Mouse (Mus musculus) gonadal fat pad, adult 2 months (tissue): ENCODE results near the gene Map4k2. TPM values are rescaled to one million over a fixed set of nuclear protein-coding genes. Genes with fewer than 3 reads are reported as not detected.

Experiments
- DNase-seq: peaks from one replicate; pipeline ENCODE4 v3.0.0-alpha.2; 2012; ENCODE audit warnings: low read depth
- polyA plus RNA-seq: library from polyadenylated mRNA; depleted of rRNA; stranded (reverse); fragments of >200 nt; gene quantifications from 2 replicates; pipeline ENCODE4 v1.2.3, GENCODE M21; 2012

Map4k2 gene
- polyA plus RNA-seq, 1 experiment: 83.4 TPM

GRCm38 (mm10) chr19:6377327-6378040 lies 36.5 kb downstream of the Map4k2 start:
- no peak for DNase-seq

DNA sequence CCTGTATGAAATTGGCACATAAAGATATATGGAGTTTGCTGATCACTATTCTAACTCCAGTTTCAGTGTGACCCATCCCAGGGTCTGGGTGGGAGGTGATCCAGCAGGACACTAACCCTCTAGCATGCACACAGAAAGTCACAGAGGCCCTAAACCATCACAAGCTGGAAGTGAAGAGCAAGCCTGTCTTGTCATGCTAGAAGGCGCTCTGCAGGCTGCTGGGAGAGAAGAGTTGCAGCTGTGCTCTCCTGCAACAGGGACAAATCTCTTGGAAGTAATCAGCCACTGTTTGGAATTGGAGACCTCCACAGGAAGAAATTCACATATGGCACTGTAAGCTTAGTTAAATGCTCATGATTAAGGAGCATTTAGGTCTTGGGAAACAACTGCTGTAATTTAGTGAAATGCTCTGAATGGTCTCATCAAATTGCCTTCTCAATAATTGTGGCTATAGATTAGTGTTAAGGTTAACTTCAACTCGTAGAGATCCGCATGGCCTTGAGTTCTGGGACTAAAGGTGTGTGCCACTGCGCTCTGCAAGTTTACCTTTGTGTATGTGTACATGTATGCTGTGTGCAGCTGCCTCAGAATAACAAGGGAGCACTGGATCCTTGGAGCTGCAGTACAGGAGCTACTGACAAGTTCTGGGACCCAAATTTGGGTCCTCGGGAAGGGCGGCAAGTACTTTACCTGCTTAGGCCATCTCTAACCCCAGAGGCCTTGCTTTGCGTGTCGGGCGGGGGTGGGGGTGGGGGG lies 39.7 kb downstream of the Map4k2 start:
- no peak for DNase-seq

DNA sequence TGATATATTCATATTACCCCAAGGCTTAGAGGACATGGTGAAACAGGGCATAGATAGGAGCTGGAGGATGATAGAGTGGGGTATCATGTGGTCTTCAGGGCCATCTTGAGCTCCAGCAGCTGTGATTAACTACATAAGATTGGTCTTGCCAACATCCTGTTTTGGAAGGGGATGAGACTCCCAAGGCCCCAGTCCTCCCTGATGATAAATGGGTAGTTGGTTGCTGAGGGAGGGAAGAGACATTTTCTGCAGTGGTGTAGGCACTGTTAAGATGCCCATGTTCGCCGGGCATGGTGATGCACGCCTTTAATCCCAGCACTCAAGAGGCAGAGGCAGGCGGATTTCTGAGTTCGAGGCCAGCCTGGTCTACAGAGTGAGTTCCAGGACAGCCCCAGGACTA lies 40.3 kb downstream of the Map4k2 start:
- no peak for DNase-seq

GRCm38 (mm10) chr19:6382323-6382924 lies 41.5 kb downstream of the Map4k2 start:
- no peak for DNase-seq

DNA sequence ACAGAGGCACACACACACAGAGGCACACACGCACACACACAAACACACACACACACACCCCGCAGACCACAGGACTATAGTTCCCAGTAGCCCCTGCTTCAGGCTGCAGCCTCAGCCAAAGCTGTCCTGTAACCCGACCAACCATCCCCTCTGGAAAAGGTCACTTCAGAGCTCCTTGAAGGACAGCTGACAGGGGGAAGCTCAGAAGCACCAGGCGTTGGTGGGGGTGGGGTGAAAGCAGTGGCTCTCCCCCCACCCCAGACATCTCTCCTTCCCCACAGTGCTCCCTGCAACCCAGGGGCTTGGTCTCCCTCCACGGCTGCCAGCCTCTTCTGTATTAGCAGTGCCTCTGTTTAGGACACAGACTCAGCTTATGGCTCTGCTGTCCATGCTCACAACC lies 42.5 kb downstream of the Map4k2 start:
- no peak for DNase-seq

- DNase-seq: no peak
Observed at GRCm38 (mm10) chr19:6384128-6384527, 43.2 kb downstream of the Map4k2 start, which contains the start of gene Pygm. Gene Pygm (plus strand): TSS chr19:6384399.

DNA sequence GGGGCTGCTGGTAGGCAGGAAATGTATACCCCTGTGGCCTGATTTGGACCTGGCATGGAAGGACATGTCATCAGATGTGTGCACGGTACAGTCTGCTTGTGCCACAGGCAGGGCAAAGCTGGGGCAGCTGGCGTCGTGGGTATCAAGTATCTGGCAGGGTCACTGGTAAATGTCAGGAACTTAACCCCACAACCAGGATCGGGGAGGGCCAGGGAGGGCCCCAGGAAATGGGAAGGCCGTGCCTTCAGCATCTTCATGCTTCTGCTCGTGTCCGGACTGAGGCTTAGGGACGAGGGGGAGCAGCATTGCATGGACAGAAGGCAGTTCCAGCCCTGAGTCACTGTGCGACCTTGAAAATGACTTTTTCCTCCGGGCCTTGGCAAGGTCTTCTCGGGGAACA lies 44.0 kb downstream of the Map4k2 start:
- DNase-seq: no peak

DNA sequence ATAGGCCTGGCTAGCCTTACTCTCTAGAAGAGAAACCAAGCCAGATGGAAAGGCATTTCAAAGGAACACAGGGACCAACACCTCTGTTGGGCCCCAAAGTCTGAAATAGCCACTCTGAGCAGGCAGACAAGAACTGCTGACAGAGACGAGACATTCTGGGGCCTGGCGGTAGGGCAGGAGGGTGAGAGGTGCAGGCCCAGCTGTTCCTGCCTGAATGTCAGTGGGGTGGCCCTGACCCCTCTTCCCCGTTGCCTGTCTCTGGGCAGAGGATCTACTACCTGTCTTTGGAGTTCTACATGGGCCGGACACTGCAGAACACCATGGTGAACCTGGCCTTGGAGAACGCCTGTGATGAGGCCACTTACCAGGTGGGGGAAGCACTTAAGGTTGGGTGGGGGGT lies 44.5 kb downstream of the Map4k2 start:
- DNase-seq: no peak

- no peak for DNase-seq
Observed at GRCm38 (mm10) chr19:6385821-6386220, 44.9 kb downstream of the Map4k2 start.

DNA sequence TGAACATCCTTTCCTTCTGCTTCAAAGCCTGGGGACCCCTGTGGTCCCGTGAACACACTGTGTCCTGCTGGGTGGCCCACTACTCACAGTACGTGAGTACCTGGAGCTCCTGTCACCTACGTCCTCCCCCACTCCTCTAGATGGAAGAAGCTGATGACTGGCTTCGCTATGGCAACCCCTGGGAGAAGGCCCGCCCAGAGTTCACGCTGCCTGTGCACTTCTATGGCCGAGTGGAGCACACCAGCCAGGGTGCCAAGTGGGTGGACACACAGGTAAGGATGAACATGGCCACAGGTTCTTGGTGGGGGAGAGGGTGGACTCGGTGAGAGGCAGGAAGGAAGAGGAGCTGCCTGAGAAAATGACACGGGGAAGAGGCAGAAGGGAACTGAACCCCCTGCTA lies 45.3 kb downstream of the Map4k2 start:
- no peak for DNase-seq

GRCm38 (mm10) chr19:6388006-6388405 lies 47.1 kb downstream of the Map4k2 start:
- no peak for DNase-seq

GRCm38 (mm10) chr19:6389803-6390202 lies 48.9 kb downstream of the Map4k2 start:
- DNase-seq: no peak

DNA sequence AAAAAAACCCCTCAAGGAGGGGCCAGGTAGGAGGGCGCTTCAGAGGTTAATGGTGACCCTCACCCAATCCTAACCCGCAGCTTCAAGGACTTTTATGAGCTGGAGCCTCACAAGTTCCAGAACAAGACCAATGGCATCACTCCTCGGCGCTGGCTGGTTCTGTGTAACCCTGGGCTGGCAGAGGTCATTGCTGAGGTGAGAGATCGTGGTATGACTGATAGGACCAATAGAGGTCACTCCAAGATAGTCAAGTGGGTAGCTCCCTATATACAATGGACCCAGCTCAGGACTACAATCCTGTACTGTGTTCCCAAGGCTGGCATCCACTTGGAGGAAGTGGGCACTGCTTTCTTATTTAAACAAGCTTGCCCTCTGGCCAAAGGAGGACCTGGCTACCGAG lies 49.3 kb downstream of the Map4k2 start:
- no peak for DNase-seq

GRCm38 (mm10) chr19:6392743-6393393 lies 51.9 kb downstream of the Map4k2 start:
- no peak for DNase-seq

GRCm38 (mm10) chr19:6393637-6394036 lies 52.7 kb downstream of the Map4k2 start:
- DNase-seq: no peak

DNA sequence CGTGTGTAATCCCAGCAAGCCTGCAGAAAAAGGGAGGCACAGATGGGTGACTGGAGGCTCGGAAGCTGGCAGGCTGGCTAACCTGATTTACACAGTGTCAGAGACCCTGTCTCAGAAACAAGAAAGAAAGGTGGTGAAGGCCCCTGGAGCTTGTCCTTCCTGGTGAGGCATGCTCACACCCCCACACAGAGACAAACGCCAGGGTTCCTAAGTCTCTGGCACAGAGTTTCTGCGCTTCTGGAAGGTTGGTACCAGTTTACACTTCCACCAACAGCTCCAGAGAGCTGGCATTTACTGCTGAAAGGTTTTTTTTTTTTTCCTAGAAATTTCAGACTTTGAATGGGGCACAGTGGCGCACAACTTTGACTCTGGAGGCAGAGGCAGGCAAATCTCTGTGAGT lies 55.3 kb downstream of the Map4k2 start:
- DNase-seq: no peak

DNA sequence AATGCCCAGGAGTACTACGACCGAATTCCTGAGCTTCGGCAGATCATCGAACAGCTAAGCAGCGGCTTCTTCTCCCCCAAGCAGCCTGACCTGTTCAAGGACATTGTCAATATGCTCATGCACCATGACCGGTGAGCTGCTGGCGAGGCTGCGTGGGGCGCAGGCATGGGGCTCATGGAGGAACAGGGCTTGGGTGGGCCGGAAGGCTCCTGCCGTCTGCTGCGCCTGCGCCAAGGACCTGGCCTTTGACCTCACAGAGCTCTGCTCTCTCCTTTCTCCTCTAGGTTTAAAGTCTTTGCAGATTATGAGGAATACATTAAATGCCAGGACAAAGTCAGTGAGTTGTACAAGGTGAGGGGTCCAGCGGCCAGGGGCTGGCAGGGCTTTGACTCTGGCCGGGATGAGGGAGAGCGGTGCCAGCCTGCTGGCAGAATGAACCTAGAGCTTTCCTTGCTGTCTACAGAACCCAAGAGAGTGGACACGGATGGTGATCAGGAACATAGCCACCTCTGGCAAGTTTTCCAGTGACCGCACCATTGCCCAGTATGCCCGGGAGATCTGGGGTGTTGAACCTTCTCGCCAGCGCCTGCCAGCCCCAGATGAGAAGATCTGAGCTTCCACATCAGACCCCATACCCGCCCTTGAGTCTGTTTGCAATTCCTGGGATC lies 56.8 kb downstream of the Map4k2 start:
- no peak for DNase-seq

GRCm38 (mm10) chr19:6398447-6399284 lies 57.7 kb downstream of the Map4k2 start:
- DNase-seq: no peak

DNA sequence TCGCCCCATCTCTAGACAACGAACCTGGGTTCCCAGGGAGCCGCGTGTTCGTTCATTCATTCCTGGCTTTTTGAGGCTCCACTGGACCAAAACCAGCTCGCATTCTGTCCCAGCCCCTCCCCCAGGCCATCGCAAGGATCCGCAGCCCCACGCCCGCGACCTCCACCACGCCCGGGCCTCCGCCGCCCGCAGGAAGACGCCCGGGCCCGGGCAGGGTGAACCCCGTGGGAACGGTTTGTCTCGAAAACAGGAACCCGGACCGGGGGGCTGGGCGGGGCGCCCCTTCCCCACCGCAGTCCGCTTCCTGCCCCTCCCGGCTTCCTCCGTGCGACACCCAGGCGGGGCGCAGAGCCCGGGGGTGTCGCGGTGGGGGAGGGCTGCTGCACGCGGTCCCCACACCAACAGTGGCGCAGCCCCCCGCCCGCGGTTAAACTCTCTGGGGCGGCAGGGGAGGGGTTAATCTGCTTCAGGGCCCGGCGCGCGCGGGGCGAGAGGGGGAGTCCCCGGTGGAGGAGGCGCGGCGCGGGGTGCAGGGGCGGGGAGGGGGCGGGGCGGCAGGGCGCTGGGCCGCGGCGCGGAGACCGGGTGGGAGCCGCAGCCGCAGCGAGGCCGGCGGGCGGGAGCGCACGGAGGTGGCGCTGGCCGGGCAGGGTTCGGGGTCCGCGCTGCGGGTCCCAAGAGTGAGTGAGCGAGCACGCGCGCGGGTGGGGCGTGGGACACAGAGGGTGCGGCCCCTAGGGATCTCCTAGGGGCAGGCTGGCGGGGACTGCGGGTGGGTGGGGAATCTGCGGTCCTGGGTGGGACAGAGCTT lies 58.6 kb downstream of the Map4k2 start, which contains the start of gene Rasgrp2:
Rasgrp2 (plus strand) TSS at position 56 of the 811 bp plus-strand sequence.
- no peak for DNase-seq
